Mouse (Mus musculus) mammary gland, adult 2 months (tissue): Measurements from ENCODE around the gene 1190002N15Rik. TPM values are rescaled to one million over a fixed set of nuclear protein-coding genes. Genes with fewer than 3 reads are reported as not detected.

Experiments used
- polyA plus RNA-seq: library from polyadenylated mRNA; depleted of rRNA; stranded (reverse); fragments of >200 nt; gene quantifications from 2 replicates; pipeline ENCODE4 v1.2.3, GENCODE M21; 2012; ENCODE audit warnings: low replicate concordance; rRNA removed

Gene 1190002N15Rik
- 10.3 and 21.2 TPM in 2 replicates for polyA plus RNA-seq

GRCm38 (mm10) chr9:94537970-94538822 lies at the start of gene 1190002N15Rik:
Gene 1190002N15Rik, minus strand, starts transcription at chr9:94538081.

Other genes starting within 250 kb of the 1190002N15Rik start
- 7.6 and 13.3 TPM in 2 replicates for gene Slc9a9, start 131.8 kb upstream of the 1190002N15Rik start, polyA plus RNA-seq